Mouse (Mus musculus): ENCODE data around the gene Mterf1a. TPM values are rescaled to one million over a fixed set of nuclear protein-coding genes. Genes with fewer than 3 reads are reported as not detected.

Gene Mterf1a
- polyA plus RNA-seq, 1 experiment from 2014 or later, result 6.3 TPM

Other genes with a start within 250 kb of the Mterf1a start
- gene Tmbim7, start 242.8 kb downstream of the Mterf1a start, polyA plus RNA-seq (2015; fragmentation: Nextera tagmentation; extraction: Ambion mirVana), result not detected in 2 replicates
- 56.1 and 59.5 TPM in 2 replicates for gene Gatad1, start 236.7 kb downstream of the Mterf1a start, polyA plus RNA-seq (2015; fragmentation: Nextera tagmentation; extraction: Ambion mirVana)
- gene Ankib1, start 91.0 kb downstream of the Mterf1a start, polyA plus RNA-seq (2015; fragmentation: Nextera tagmentation; extraction: Ambion mirVana), result 19.7 and 21.2 TPM in 2 replicates
- 54.0 and 58.3 TPM in 2 replicates for gene Krit1, start 90.7 kb downstream of the Mterf1a start, polyA plus RNA-seq (2015; fragmentation: Nextera tagmentation; extraction: Ambion mirVana)
- 0.14 and 0.26 TPM in 2 replicates for gene Lrrd1, start 48.8 kb downstream of the Mterf1a start, polyA plus RNA-seq (2015; fragmentation: Nextera tagmentation; extraction: Ambion mirVana)
- gene Akap9, start 34.1 kb upstream of the Mterf1a start, polyA plus RNA-seq (2015; fragmentation: Nextera tagmentation; extraction: Ambion mirVana), result 406 and 434 TPM in 2 replicates
- gene Cyp51, start 210.8 kb upstream of the Mterf1a start, polyA plus RNA-seq (2015; fragmentation: Nextera tagmentation; extraction: Ambion mirVana), result 140 and 146 TPM in 2 replicates